Mouse (Mus musculus): ENCODE measurements around the gene Nkx2-3. TPM values are rescaled to one million over a fixed set of nuclear protein-coding genes. Genes with fewer than 3 reads are reported as not detected.

Gene Nkx2-3
- polyA plus RNA-seq, 1 experiment from 2014 or later = 2.4 TPM

DNA sequence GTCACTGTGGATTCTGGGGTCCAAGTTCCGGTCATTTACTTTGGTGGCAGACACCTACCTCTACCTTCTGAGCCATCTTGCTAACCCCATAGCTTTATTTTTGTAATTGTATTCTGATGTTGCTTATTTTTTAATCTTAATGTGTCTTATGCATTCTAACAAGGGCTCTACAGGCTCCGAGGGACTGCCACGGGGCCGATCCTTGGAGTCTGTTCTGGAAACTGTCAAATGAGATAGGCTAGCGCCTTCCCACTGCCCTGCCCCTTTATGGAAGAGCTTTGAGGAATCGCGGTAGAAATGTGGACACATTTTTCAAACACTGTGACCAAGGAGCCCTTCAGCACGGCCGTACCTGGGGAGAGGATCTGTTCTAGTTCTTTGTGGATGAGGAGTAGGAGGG, 30.7 kb downstream of the Nkx2-3 start:
- WGBS = 90% methylated on average over 9 of the region's 9 CpGs

DNA sequence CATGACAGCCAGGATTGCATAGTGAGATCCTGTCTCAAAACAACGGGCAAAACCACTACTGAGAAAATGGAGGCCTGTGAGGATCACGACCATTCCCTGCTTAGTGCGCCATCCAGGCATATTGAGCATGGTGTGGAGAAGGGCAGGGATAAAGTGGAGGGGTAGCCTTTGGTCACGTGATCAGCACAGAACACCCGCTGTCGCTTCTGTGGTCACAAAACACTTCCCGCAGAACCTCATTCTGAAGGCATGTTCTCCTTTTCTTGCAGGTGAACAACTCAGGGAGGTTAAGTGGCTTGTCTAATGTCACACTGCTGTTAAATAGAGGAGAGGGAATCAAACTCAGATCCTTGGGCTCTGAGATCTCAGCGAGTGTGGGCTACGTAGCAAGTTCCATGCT, 33.4 kb downstream of the Nkx2-3 start:
- Histone ChIP-seq H3K9me3 (no peaks in the 10 kb centered on the region), H3K27me3 (ENCODE audit: poor library complexity, severe bottlenecking) (no peaks in the 10 kb centered on the region; the same call in 1 of the 2 replicates), H3K4me3 (no peak overlapping the region), H3K27ac (no peak overlapping the region), H3K36me3 (replicated peaks) (no peaks in the 10 kb centered on the region), H3K4me1 (no peaks in the 10 kb centered on the region)
- WGBS = 92% methylated on average over 9 of the region's 9 CpGs
- no peak for DNase-seq (ENCODE audit: extremely low spot score, low spot score)

More for the DNA sequence above, 30.7 kb downstream of the Nkx2-3 start:
- Histone ChIP-seq H3K4me3 (no peak overlapping the region), H3K27me3 (ENCODE audit: poor library complexity, severe bottlenecking) (no peaks in the 10 kb centered on the region; the same call in 1 of the 2 replicates), H3K4me1 (no peaks in the 10 kb centered on the region), H3K36me3 (replicated peaks) (no peaks in the 10 kb centered on the region), H3K9me3 (no peaks in the 10 kb centered on the region), H3K27ac (no peak overlapping the region)
- DNase-seq (ENCODE audit: extremely low spot score, low spot score) = no peak

- no peaks in the 10 kb centered on the region for H3K9me3 ChIP-seq
- H3K4me3 ChIP-seq = no peak overlapping the region
- H3K36me3 ChIP-seq (replicated peaks) = no peaks in the 10 kb centered on the region
- H3K4me1 ChIP-seq = no peaks in the 10 kb centered on the region
- H3K27me3 ChIP-seq (ENCODE audit: poor library complexity, severe bottlenecking) = no peaks in the 10 kb centered on the region
- no peak overlapping the region for H3K27ac ChIP-seq
- DNase-seq (ENCODE audit: extremely low spot score, low spot score) = no peak
- WGBS = 71% methylated on average over 7 of the region's 7 CpGs
Measured at GRCm38 (mm10) chr19:43646852-43647251, 34.7 kb downstream of the Nkx2-3 start.

- Histone ChIP-seq H3K4me1 (no peaks in the 10 kb centered on the region), H3K27ac (no peak overlapping the region), H3K27me3 (ENCODE audit: poor library complexity, severe bottlenecking) (no peaks in the 10 kb centered on the region), H3K36me3 (replicated peaks) (no peaks in the 10 kb centered on the region), H3K9me3 (no peaks in the 10 kb centered on the region), H3K4me3 (no peak overlapping the region)
- 91% methylated on average over 9 of the region's 9 CpGs for WGBS
- DNase-seq (ENCODE audit: extremely low spot score, low spot score) = no peak
Measured at GRCm38 (mm10) chr19:43647261-43647660, 35.1 kb downstream of the Nkx2-3 start.

- Histone ChIP-seq H3K36me3 (replicated peaks) (no peaks in the 10 kb centered on the region), H3K4me3 (no peak overlapping the region), H3K9me3 (no peaks in the 10 kb centered on the region), H3K4me1 (no peaks in the 10 kb centered on the region), H3K27ac (no peak overlapping the region), H3K27me3 (ENCODE audit: poor library complexity, severe bottlenecking) (peaks cover 8% of the 10 kb centered on the region; the same call in 1 of the 2 replicates)
- 83% methylated on average over 4 of the region's 4 CpGs for WGBS
- DNase-seq (ENCODE audit: extremely low spot score, low spot score) = no peak
Measured at GRCm38 (mm10) chr19:43648343-43648742, 36.2 kb downstream of the Nkx2-3 start.

DNA sequence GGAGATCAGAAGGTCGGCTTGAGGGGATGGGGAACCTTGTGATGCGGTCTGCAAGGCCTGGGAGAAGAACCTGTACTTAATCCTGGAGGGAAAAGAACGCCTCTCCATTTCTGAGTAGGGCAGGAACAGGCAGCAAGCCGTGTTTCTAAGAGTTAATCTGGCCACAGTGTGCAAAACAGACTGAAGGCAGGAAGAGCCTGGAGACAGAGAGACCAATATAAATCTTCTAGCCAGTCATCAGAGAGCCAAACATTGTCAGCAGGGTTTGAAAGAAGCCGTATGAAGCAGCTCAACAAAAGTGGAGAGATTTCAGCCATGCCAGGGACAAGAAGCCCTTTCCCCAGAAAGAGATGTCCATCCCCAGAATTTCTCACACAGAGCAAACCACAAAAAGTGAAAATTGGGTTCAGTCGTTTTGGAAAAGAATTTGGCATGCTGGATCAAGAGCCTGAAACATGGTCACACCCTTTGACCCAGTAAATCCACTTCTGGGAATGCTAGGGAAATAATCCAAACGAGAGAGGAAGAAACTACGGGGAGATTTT, 39.2 kb downstream of the Nkx2-3 start:
- Histone ChIP-seq H3K36me3 (replicated peaks) (no peaks in the 10 kb centered on the region), H3K9me3 (no peaks in the 10 kb centered on the region), H3K27ac (no peak overlapping the region), H3K4me1 (0 out of 2 replicates have a peak, but pooled peaks cover 5% of the 10 kb centered on the region), H3K27me3 (ENCODE audit: poor library complexity, severe bottlenecking) (peaks cover 22% of the 10 kb centered on the region), H3K4me3 (no peak overlapping the region)
- 68% methylated on average over 8 of the region's 8 CpGs for WGBS
- DNase-seq (ENCODE audit: extremely low spot score, low spot score) = no peak

DNA sequence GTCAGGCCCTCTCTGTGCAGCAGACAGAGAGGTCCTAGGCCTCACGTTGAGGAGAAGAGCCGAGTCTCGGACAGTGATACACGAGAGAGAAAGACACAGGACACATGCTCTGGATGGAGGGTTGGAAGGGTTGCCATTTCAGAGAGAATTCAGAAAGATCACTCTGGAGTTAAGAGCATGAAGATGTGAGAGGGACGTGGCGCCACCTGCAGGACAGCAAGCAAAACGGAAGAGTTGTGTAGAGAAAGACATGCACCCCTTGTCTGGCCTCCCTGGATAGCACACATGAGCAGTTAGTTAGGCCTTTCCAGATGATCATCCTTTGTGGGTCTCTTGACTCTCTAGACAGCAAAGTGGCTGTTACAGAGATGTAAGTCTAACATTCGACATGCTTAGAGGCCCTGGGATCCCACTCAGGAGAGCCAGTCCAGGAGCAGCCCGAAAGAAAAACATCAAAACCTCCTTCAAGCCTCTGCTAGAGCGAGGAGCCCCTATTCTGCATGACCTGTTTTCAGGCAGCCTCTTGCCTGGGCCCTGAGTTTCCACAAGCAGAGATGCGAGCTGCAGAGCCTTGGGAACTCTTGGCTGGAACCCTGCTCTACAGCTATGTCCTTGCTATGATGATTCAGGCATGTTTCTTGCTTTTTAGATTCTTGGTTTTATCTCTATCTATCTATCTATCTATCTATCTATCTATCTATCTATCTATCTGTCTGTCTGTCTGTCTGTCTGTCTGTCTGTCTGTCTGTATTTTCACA, 43.8 kb downstream of the Nkx2-3 start:
- H3K4me1 ChIP-seq = peaks cover 12% of the 10 kb centered on the region; the same call in 1 of the 2 replicates
- WGBS = 43% methylated on average over 11 of the region's 11 CpGs
- H3K27me3 ChIP-seq (ENCODE audit: poor library complexity, severe bottlenecking) = peaks cover 22% of the 10 kb centered on the region
- no peak overlapping the region for H3K27ac ChIP-seq
- no peaks in the 10 kb centered on the region for H3K9me3 ChIP-seq
- peak; percentile 61 for DNase-seq (ENCODE audit: extremely low spot score, low spot score)
- no peaks in the 10 kb centered on the region for H3K36me3 ChIP-seq (replicated peaks)
- H3K4me3 ChIP-seq = no peak overlapping the region

- 89% methylated on average over 6 of the region's 6 CpGs for WGBS
- Histone ChIP-seq H3K4me1 (peaks cover 19% of the 10 kb centered on the region), H3K27me3 (ENCODE audit: poor library complexity, severe bottlenecking) (peaks cover 6% of the 10 kb centered on the region), H3K27ac (no peak overlapping the region), H3K36me3 (replicated peaks) (peaks cover 21% of the 10 kb centered on the region), H3K4me3 (no peak overlapping the region), H3K9me3 (no peaks in the 10 kb centered on the region)
- no peak for DNase-seq (ENCODE audit: extremely low spot score, low spot score)
Measured at GRCm38 (mm10) chr19:43659632-43660031, 47.5 kb downstream of the Nkx2-3 start.

GRCm38 (mm10) chr19:43660774-43661173, 48.6 kb downstream of the Nkx2-3 start:
- H3K4me1 ChIP-seq = peaks cover 16% of the 10 kb centered on the region
- DNase-seq (ENCODE audit: extremely low spot score, low spot score) = no peak
- no peak overlapping the region for H3K27ac ChIP-seq
- 91% methylated on average over 9 of the region's 9 CpGs for whole genome bisulfite sequencing
- no peaks in the 10 kb centered on the region for H3K9me3 ChIP-seq
- no peaks in the 10 kb centered on the region for H3K27me3 ChIP-seq (ENCODE audit: poor library complexity, severe bottlenecking)
- H3K4me3 ChIP-seq = no peak overlapping the region
- H3K36me3 ChIP-seq (replicated peaks) = peaks cover 23% of the 10 kb centered on the region

DNA sequence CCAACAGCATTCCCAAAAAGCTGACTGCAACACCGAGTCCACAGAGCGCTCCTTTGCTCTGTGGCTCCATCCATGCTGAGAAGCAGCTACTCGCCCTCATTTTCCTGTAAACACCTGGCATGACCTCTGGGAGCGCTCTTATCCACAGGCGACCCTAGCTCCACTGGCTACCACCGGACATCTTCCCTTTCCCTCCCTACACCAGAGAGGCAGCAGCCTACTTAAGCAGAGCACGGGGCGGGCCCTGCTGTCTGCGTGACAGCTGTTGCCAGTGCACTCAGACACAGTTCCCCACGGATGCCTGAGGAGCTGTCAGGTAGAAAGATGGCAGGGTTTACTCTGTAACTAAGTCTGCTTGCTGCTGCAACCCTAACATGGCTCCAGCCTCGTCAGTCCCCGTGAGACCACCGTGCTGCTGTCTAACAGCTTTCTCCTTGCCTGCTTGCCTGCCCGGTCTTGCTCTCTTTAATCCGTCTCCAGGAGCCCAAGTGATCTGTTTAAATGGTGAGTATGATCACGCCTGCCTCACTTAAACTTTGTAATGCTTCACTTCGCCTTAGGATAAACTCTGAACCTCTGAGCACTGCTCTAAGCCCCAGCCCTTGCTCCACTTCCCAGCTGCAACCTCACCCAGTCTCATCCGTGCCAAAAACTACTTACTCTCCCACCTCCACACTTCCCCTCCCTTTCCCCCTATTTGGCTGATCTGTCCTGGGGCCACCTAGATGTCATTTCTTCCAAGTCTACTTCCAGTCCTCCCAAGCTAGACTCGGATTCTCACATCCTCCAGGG, 50.2 kb downstream of the Nkx2-3 start:
- Histone ChIP-seq H3K9me3 (no peaks in the 10 kb centered on the region), H3K4me3 (no peak overlapping the region), H3K27ac (no peak overlapping the region), H3K4me1 (peaks cover 13% of the 10 kb centered on the region), H3K27me3 (ENCODE audit: poor library complexity, severe bottlenecking) (no peaks in the 10 kb centered on the region), H3K36me3 (replicated peaks) (peaks cover 33% of the 10 kb centered on the region)
- DNase-seq (ENCODE audit: extremely low spot score, low spot score) = peak; percentile 46
- WGBS = 36% methylated on average over 19 of the region's 19 CpGs

DNA sequence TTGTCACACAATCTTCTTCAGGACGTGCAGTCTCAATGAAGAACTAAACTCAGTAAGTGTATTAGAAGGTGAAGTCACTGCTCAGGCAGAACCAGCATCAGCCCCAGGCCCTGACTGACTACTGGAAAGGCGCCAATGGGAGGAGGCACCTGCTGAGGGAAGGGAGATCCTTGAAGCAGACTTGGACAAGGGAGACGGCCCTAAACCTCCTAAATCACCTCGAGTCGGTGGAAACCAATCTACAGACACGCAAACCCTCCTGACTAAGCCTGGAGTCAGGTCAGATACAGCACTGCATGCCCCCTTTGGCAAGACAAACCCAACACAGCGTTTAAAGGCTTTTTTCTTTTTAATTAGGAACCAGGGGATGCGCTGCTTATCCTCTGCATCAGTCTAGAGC, 51.3 kb downstream of the Nkx2-3 start:
- Histone ChIP-seq H3K4me1 (peaks cover 14% of the 10 kb centered on the region), H3K27me3 (ENCODE audit: poor library complexity, severe bottlenecking) (no peaks in the 10 kb centered on the region), H3K9me3 (no peaks in the 10 kb centered on the region), H3K36me3 (replicated peaks) (peaks cover 33% of the 10 kb centered on the region), H3K4me3 (no peak overlapping the region), H3K27ac (no peak overlapping the region)
- WGBS = 88% methylated on average over 8 of the region's 8 CpGs
- DNase-seq (ENCODE audit: extremely low spot score, low spot score) = no peak

Measured in forebrain, embryonic 10.5 days (tissue).